Mouse (Mus musculus) T-helper 17 cell (primary cell): ENCODE results near the gene Ddx43.

Experiments used
- in situ Hi-C, 2 experiments: fragments of 300-600 bp; cut with MboI, MseI; formaldehyde crosslinking; loops; 1 replicate in 1 of 2; 2 replicates in 1 of 2; pipeline ENCODE4 v1.15.1; 2025; ENCODE audit warnings: high pct_unique_total_duplicates in 2 of 2

Gene Ddx43

GRCm38 (mm10) chr9:78371441-78371840 is 24.1 kb upstream of the Ddx43 start:
- in situ Hi-C loops: no loop called here

GRCm38 (mm10) chr9:78372827-78373504 is 22.6 kb upstream of the Ddx43 start:
- in situ Hi-C loops: no loop called here

- in situ Hi-C loops: no loop called here
Observed at GRCm38 (mm10) chr9:78374397-78374796, 21.2 kb upstream of the Ddx43 start.

GRCm38 (mm10) chr9:78374885-78375389 is 20.6 kb upstream of the Ddx43 start:
- in situ Hi-C loops: no loop called here

- in situ Hi-C loops: no loop called here
Observed at GRCm38 (mm10) chr9:78375486-78375885, 20.1 kb upstream of the Ddx43 start.

GRCm38 (mm10) chr9:78377546-78377945 is 18.0 kb upstream of the Ddx43 start:
- in situ Hi-C loops: no loop called here

GRCm38 (mm10) chr9:78378113-78378785 is 17.3 kb upstream of the Ddx43 start, which contains the start of gene Ooep:
TSS of gene Ooep (minus strand) at chr9:78378725.
- in situ Hi-C loops: no loop called here

GRCm38 (mm10) chr9:78385893-78386292 is 9.7 kb upstream of the Ddx43 start:
- in situ Hi-C loops: no loop called here

- in situ Hi-C loops: no loop called here
Observed at GRCm38 (mm10) chr9:78386947-78387346, 8.6 kb upstream of the Ddx43 start.

GRCm38 (mm10) chr9:78389981-78390380 is 5.6 kb upstream of the Ddx43 start:
- in situ Hi-C loops: no loop called here

- in situ Hi-C loops: no loop called here
Observed at GRCm38 (mm10) chr9:78393741-78394140, 1.8 kb upstream of the Ddx43 start.

GRCm38 (mm10) chr9:78394602-78395001 is 975 bp upstream of the Ddx43 start:
- in situ Hi-C loops: no loop called here

GRCm38 (mm10) chr9:78395244-78395629 is 340 bp upstream of the Ddx43 start:
- in situ Hi-C loops: no loop called here

GRCm38 (mm10) chr9:78396517-78396916 is 940 bp downstream of the Ddx43 start:
- in situ Hi-C loops: no loop called here

GRCm38 (mm10) chr9:78400570-78400969 is 5.0 kb downstream of the Ddx43 start:
- in situ Hi-C loops: no loop called here

- in situ Hi-C loops: no loop called here
Observed at GRCm38 (mm10) chr9:78401596-78401995, 6.0 kb downstream of the Ddx43 start.

GRCm38 (mm10) chr9:78427362-78427781 is 31.8 kb downstream of the Ddx43 start:
- in situ Hi-C loops: no loop called here

- in situ Hi-C loops: no loop called here
Observed at GRCm38 (mm10) chr9:78428185-78428584, 32.6 kb downstream of the Ddx43 start.

GRCm38 (mm10) chr9:78428870-78429432 is 33.4 kb downstream of the Ddx43 start:
- in situ Hi-C loops: no loop called here

- in situ Hi-C loops: no loop called here
Observed at GRCm38 (mm10) chr9:78429551-78429950, 34.0 kb downstream of the Ddx43 start.

GRCm38 (mm10) chr9:78430486-78430885 is 34.9 kb downstream of the Ddx43 start:
- in situ Hi-C loops: no loop called here

GRCm38 (mm10) chr9:78432471-78432870 is 36.9 kb downstream of the Ddx43 start:
- in situ Hi-C loops: no loop called here

- in situ Hi-C loops: no loop called here
Observed at GRCm38 (mm10) chr9:78439426-78439825, 43.8 kb downstream of the Ddx43 start.
